Mouse (Mus musculus) G1E (cell line): ENCODE measurements around the gene Fam171b.

Source experiments
- CTCF ChIP-seq: IDR thresholded peaks from 2 replicates; pipeline ENCODE4 v1.5.1; 2012; ENCODE audit warnings: low read depth, low read length, inconsistent platforms, mixed read lengths
- GATA1 ChIP-seq: IDR thresholded peaks from 2 replicates; pipeline ENCODE4 v1.6.1; 2012; ENCODE audit warnings: borderline replicate concordance, low read length, inconsistent platforms, mixed read lengths
- GATA2 ChIP-seq: IDR thresholded peaks from 2 replicates; pipeline ENCODE4 v1.6.1; 2012; ENCODE audit warnings: low read depth, low read length, inconsistent platforms, borderline replicate concordance
- POLR2AphosphoS5 ChIP-seq: IDR thresholded peaks from 2 replicates; pipeline ENCODE4 v1.6.1; 2012; ENCODE audit warnings: low read depth, low read length, inconsistent platforms; ENCODE audit not compliant: insufficient replicate concordance
- TAL1 ChIP-seq: conservative IDR thresholded peaks from 2 replicates; pipeline ENCODE4 v1.6.1; 2012; ENCODE audit warnings: low read depth, low read length, inconsistent platforms, mixed read lengths

DNA sequence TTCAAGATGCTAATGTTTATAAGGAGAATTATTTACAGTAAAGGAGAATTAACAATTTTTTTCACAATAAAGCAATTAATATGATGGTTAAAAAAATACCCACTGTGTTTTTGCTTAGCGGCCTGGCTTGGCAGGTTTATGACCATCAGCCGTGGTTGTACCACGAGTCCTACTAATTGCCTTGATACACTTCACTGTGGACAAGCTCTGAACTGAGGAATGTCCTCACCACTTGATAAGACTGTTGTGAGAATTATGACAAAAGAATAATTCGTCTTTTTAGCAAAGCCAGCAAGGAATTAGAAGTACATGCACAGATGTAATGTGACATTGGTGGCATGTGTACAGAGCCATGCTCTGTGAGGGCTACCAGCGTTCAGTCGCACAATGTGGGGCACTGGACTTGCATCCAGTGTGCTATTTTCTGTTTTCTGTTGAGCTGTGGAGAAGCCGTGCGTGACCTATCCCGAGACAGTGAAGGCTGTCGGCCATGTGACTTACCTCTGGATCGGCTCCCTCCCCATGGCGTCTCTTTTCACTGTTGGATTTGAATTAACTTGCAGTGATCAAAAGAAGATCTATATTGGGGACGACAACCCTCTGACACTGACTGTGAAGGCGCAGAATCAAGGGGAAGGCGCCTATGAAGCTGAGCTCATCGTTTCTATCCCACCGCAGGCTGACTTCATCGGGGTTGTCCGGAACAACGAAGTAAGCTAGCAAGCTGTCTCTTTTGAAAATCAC, 20.9 kb upstream of the Fam171b start:
- TF ChIP-seq CTCF (no peak), GATA2 (no peak), GATA1 (no peak), POLR2AphosphoS5 (no peak), TAL1 (no peak)
